ENCODE assay signal across 19 mouse cellular contexts in the genomic region with DNA sequence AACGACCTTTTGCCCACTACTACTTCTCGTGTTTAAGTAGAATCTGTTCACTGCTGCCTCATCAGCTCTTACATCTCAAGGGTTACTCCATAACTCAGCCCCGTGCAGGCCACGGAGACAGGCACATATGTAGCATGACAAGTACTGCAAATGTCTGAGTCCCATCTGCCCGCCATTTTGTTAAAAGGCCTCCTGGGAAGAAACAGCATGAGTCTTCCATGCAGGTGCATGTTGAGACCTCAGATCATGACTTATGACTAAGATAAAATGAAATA.
"Had no signal": no experiment of that assay in that cellular context is flagged by ENCODE, and none has a peak within 500 bp of the region (broad histone marks: within the 10 kb centered on the region; RNA-seq: fewer than 3 reads in every experiment).

No protein-coding gene starts in this region.

- H3K9ac ChIP-seq: liver, embryonic 14.5 days; lung, embryonic 14.5 days; midbrain, embryonic 12.5 days; neural tube, embryonic 12.5 days; stomach, embryonic 15.5 days had no signal

- DNase-seq: lung, adult 18-20 months; lung, embryonic 14.5 days; lung, postnatal 14 days; lung, postnatal 4 days; midbrain, embryonic 14.5 days; retina, postnatal 1 day; right cerebral cortex, adult 18-20 months; right cerebral cortex, postnatal 25 days; thymus, postnatal 14 days; thymus, postnatal 36 days had no signal

- ATAC-seq: lung, postnatal 0 days; midbrain, embryonic 16.5 days had no signal

- H3K27ac ChIP-seq: liver, embryonic 14.5 days; midbrain, embryonic 10.5 days; midbrain, embryonic 12.5 days; neural tube, embryonic 12.5 days; stomach, embryonic 15.5 days; stomach, postnatal 0 days had no signal

- H3K4me2 ChIP-seq: lung, embryonic 14.5 days; midbrain, embryonic 12.5 days; neural tube, embryonic 12.5 days; stomach, embryonic 15.5 days had no signal

- H3K36me3 ChIP-seq: neural tube, embryonic 12.5 days had no signal

- H3K9me3 ChIP-seq: midbrain, embryonic 10.5 days; midbrain, embryonic 12.5 days; neural tube, embryonic 12.5 days; stomach, embryonic 15.5 days had no signal

- H3K4me3 ChIP-seq: midbrain, embryonic 10.5 days; midbrain, embryonic 12.5 days; myocyte; neural tube, embryonic 12.5 days; stomach, embryonic 15.5 days had no signal

- H3K27me3 ChIP-seq: midbrain, embryonic 12.5 days; neural tube, embryonic 12.5 days; stomach, embryonic 15.5 days had no signal

- H3K4me1 ChIP-seq: neural tube, embryonic 12.5 days; stomach, embryonic 15.5 days had no signal
